Mouse (Mus musculus): ENCODE results near the gene Eif2a. TPM values are rescaled to one million over a fixed set of nuclear protein-coding genes. Genes with fewer than 3 reads are reported as not detected.
"Not testable (repeated sequence)": the region's sequence is repeated elsewhere in the genome, so short reads cannot be mapped to it uniquely, and the experiment has no call there.

Eif2a gene
- polyA plus RNA-seq, 1 experiment = 14.4 TPM

DNA sequence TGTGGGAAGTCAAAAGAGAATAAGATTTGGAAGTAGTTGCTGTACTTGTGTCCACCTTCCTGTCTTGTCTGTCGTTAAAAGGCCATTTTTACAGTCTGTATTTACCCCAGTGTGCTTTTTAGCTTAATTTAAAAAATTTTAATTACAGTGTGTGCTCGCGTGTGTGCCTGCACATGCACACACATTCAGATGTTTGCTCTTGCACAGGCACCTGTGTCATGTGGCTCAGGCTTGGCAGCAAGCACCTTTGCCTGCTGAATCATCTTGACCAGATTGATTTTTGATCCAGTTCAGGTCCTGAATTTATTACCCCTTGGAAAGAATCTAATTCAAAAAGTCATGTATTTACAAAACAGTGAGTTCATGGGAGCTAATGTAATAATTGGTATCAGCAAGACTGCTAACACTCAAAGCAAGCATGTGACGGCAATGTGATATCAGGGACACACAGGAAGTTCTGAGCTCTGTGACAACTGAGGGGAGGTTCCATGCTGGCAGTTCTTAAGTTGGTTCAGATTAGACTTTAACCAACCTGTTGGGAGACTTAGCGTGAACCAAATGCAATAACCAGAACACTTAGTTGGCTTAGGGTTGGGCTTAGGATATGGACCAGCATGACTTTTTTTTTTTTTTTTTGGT is 57.3 kb downstream of the Eif2a start:
- H3K36me3 ChIP-seq (ENCODE audit: control insufficient read depth, insufficient read depth) = peaks cover 18% of the 10 kb centered on the region

DNA sequence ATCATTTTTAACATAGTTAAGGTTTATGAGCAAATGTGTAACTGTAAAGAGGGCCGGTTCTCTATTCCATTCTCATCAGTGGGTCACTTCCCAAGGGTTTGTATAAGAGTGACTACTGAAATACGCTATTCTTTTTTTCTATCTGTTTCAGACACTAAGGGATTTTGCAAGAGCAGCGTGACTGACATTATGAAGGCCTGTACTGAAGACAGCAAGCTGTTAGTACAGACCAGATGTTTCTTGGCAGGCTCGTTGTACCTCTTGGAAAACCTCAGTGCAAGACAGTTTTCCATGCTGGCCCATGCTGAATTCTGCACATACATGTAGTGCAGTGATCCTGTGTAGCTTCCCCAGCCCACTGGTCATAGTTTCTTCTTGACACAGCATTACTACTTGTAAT is 64.9 kb downstream of the Eif2a start:
- H3K36me3 ChIP-seq (ENCODE audit: control insufficient read depth, insufficient read depth) = peaks cover 58% of the 10 kb centered on the region
- H3ac ChIP-seq (ENCODE audit: control insufficient read depth, insufficient read length) = not testable (repeated sequence)
- H3K79me2 ChIP-seq (ENCODE audit: control insufficient read depth, insufficient read depth) = peaks cover 16% of the 10 kb centered on the region

More for the DNA sequence above, 57.3 kb downstream of the Eif2a start:
- Histone ChIP-seq H3K79me2 (ENCODE audit: control insufficient read depth, insufficient read depth) (peaks cover 83% of the 10 kb centered on the region), H3K4me2 (ENCODE audit: low read depth) (no peak overlapping the region), H3K4me3 (no peak overlapping the region), H3ac (ENCODE audit: control insufficient read depth, insufficient read length) (no peak overlapping the region), H3K27me3 (ENCODE audit: control insufficient read depth, insufficient read depth, insufficient read length) (no peaks in the 10 kb centered on the region)
- no peak for TF ChIP-seq E2F4 (IDR thresholded peaks at IDR 0.05; ENCODE audit: insufficient read depth)
- TF ChIP-seq MAX (IDR thresholded peaks at IDR 0.05; ENCODE audit: low read depth) = no peak
- TF ChIP-seq MYOD1 (IDR thresholded peaks at IDR 0.05; ENCODE audit: control insufficient read depth in 1 of 3, insufficient read length in 2 of 3, low read depth in 2 of 3) = no peak
- TF ChIP-seq TCF12 (IDR thresholded peaks at IDR 0.05; ENCODE audit: insufficient read depth, poor library complexity, severe bottlenecking) = no peak
- TF ChIP-seq TCF3 (IDR thresholded peaks at IDR 0.05; ENCODE audit: insufficient read length, low read depth) = no peak
- no peak for TF ChIP-seq MYOG (IDR thresholded peaks at IDR 0.05; ENCODE audit: control insufficient read depth in 1 of 3, insufficient read depth in 1 of 3, insufficient read length in 2 of 3, low read depth in 2 of 3)
- no peak for TF ChIP-seq SRF (IDR thresholded peaks at IDR 0.05; ENCODE audit: control insufficient read depth, insufficient read length, low read depth)
- no peak for TF ChIP-seq USF1 (IDR thresholded peaks at IDR 0.05; ENCODE audit: low read depth)
- no peak for TF ChIP-seq POLR2AphosphoS2 (IDR thresholded peaks at IDR 0.05; ENCODE audit: insufficient read length, low read depth)
- TF ChIP-seq REST (IDR thresholded peaks at IDR 0.05; ENCODE audit: insufficient read depth, insufficient read length) = no peak
- TF ChIP-seq POLR2A (IDR thresholded peaks at IDR 0.05; ENCODE audit: insufficient read length, low read depth) = no peak
- TF ChIP-seq CEBPB (IDR thresholded peaks at IDR 0.05; ENCODE audit: insufficient read depth, poor library complexity, severe bottlenecking) = no peak

DNA sequence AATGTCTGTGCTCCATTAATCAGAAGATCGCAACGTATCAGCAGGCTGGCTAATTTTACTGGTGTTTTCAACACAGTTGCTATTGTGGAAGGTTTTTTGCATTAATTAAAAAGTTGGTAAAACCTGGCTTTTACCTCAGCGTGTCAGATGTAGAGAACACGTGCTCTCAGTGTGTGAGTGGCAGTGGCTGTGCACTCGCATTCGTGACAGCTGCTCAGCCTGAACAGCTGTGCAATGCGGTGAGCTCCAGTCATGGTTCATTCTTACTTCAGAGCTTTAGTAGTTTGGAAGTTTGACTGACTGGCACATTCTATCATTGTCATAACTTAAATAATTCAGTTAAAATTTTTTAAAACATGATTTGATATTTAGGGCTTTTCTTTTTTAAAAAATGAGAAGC is 67.0 kb downstream of the Eif2a start:
- H3ac ChIP-seq (ENCODE audit: control insufficient read depth, insufficient read length); H3K4me2 ChIP-seq (ENCODE audit: low read depth); H3K27me3 ChIP-seq (ENCODE audit: control insufficient read depth, insufficient read depth, insufficient read length); H3K4me3 ChIP-seq; H3K79me2 ChIP-seq (ENCODE audit: control insufficient read depth, insufficient read depth): not testable (repeated sequence)
- TF ChIP-seq MYOD1 (IDR thresholded peaks at IDR 0.05; ENCODE audit: control insufficient read depth in 1 of 3, insufficient read length in 2 of 3, low read depth in 2 of 3) (peak in 2 of 3 experiments; percentile 35 to 47), MYOG (IDR thresholded peaks at IDR 0.05; ENCODE audit: control insufficient read depth in 1 of 3, insufficient read depth in 1 of 3, insufficient read length in 2 of 3, low read depth in 2 of 3) (peak in 2 of 3 experiments; percentile 37 to 41)
- peaks cover 55% of the 10 kb centered on the region for H3K36me3 ChIP-seq (ENCODE audit: control insufficient read depth, insufficient read depth)

More for the DNA sequence above, 64.9 kb downstream of the Eif2a start:
- H3K4me2 ChIP-seq (ENCODE audit: low read depth); H3K27me3 ChIP-seq (ENCODE audit: control insufficient read depth, insufficient read depth, insufficient read length); H3K4me3 ChIP-seq: not testable (repeated sequence)

DNA sequence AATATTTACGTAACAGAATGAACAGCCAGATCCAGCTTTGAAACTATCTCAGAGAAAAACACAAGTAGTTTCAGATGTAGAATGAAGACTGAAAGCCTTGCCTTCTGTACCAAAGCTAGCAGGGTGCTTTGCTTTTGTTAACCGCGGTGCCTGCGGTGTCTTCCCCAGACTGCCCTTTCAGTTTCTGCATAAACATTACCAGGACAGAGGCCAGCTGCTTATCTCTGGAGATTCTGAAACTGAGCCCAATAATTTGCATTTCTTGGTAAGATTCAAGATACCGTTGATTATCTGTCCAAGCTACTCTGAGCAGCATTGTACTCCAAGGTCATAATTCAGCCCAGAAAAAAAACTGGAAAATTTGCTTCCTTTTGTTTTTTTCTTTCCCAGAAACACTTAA is 68.0 kb downstream of the Eif2a start:
- H3K79me2 ChIP-seq (ENCODE audit: control insufficient read depth, insufficient read depth) = peaks cover 3% of the 10 kb centered on the region
- no peak overlapping the region for H3K4me2 ChIP-seq (ENCODE audit: low read depth)
- H3K36me3 ChIP-seq (ENCODE audit: control insufficient read depth, insufficient read depth) = peaks cover 48% of the 10 kb centered on the region
- H3K27me3 ChIP-seq (ENCODE audit: control insufficient read depth, insufficient read depth, insufficient read length) = no peaks in the 10 kb centered on the region
- H3K4me3 ChIP-seq = no peak overlapping the region
- H3ac ChIP-seq (ENCODE audit: control insufficient read depth, insufficient read length) = no peak overlapping the region
- no peak for TF ChIP-seq POLR2AphosphoS2 (IDR thresholded peaks at IDR 0.05; ENCODE audit: insufficient read length, low read depth)
- no peak for TF ChIP-seq TCF12 (IDR thresholded peaks at IDR 0.05; ENCODE audit: insufficient read depth, poor library complexity, severe bottlenecking)
- TF ChIP-seq USF1 (IDR thresholded peaks at IDR 0.05; ENCODE audit: low read depth) = no peak
- TF ChIP-seq CEBPB (IDR thresholded peaks at IDR 0.05; ENCODE audit: insufficient read depth, poor library complexity, severe bottlenecking) = no peak
- no peak for TF ChIP-seq REST (IDR thresholded peaks at IDR 0.05; ENCODE audit: insufficient read depth, insufficient read length)
- no peak for TF ChIP-seq POLR2A (IDR thresholded peaks at IDR 0.05; ENCODE audit: insufficient read length, low read depth)
- no peak for TF ChIP-seq E2F4 (IDR thresholded peaks at IDR 0.05; ENCODE audit: insufficient read depth)
- no peak for TF ChIP-seq MYOD1 (IDR thresholded peaks at IDR 0.05; ENCODE audit: control insufficient read depth in 1 of 3, insufficient read length in 2 of 3, low read depth in 2 of 3)
- no peak for TF ChIP-seq MAX (IDR thresholded peaks at IDR 0.05; ENCODE audit: low read depth)
- no peak for TF ChIP-seq MYOG (IDR thresholded peaks at IDR 0.05; ENCODE audit: control insufficient read depth in 1 of 3, insufficient read depth in 1 of 3, insufficient read length in 2 of 3, low read depth in 2 of 3)
- no peak for TF ChIP-seq SRF (IDR thresholded peaks at IDR 0.05; ENCODE audit: control insufficient read depth, insufficient read length, low read depth)

Other genes starting within 250 kb of the Eif2a start
- 14.2 TPM for gene Tsc22d2, start 111.1 kb upstream of the Eif2a start, polyA plus RNA-seq (2012; fragmentation: generic; extraction: Trizol)
- gene Serp1, start 71 bp downstream of the Eif2a start, polyA plus RNA-seq (2012; fragmentation: generic; extraction: Trizol) = 28.3 TPM
- gene Selenot, start 50.8 kb downstream of the Eif2a start, polyA plus RNA-seq (2012; fragmentation: generic; extraction: Trizol) = 35.6 TPM
- 0.20 TPM for gene Erich6, start 111.4 kb downstream of the Eif2a start, polyA plus RNA-seq (2012; fragmentation: generic; extraction: Trizol)
- 31.2 TPM for gene Siah2, start 166.6 kb downstream of the Eif2a start, polyA plus RNA-seq (2012; fragmentation: generic; extraction: Trizol)